Mouse (Mus musculus): ENCODE measurements around the gene Sirt2.

Sirt2 gene

DNA sequence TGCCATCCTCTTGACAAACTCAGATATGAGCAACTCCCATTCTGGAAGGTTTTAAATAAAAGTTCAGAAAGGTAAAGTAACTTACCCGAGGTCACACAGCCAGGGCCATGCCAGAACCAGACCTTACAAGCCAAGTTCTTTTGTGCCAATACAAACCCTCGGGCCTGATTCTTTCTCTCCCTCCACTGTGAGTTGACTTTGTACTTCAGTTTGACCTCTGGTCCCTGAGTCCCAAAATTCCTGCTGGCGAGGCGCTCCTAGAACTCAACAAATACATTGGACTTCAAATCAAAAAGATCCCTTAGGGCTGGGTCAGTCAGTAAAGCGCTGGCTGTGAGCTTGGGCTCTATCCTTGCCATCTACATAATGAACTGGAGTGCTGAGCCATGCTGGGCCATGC, 70.4 kb downstream of the Sirt2 start:
- no peak for DNase-seq (ENCODE audit: low spot score)

All from left cerebral cortex, adult 11 months (tissue).